Mouse (Mus musculus): Measurements from ENCODE around the gene F11.

DNA sequence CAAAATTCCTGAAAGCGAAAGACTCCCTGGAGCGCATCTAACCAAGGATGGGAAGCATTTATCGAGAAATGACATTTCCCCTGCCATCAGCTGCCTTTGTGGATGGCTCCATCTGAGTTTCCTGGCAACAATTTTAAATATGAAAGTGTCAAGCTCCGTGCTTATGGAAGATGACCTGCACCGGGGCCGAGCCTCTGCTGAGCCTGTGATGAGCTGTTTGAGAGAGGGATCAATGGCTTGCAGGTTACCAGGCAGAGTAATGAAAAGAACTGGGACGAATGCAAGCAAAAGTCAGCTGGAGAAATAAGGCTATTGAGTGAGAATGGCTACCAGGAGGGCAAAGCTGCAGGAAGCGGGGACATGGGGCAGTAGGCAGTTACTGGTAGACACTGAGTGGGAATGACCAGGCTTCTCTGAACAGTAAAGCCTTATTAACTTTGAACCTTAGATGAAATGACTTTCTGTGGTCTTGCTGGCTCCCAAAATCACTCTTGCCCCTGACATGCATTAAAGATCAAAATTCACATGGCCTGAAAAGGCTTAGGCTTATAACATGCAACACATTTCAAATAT, 65.8 kb downstream of the F11 start:
- TF ChIP-seq CTCF (IDR thresholded peaks at IDR 0.05; ENCODE audit: control insufficient read depth, insufficient read depth, low read length) (no peak), POLR2A (IDR thresholded peaks at IDR 0.05; ENCODE audit: borderline replicate concordance, control insufficient read depth, low read depth, low read length) (no peak)
